Mouse (Mus musculus): ENCODE data around the gene Trmt5. TPM values are rescaled to one million over a fixed set of nuclear protein-coding genes. Genes with fewer than 3 reads are reported as not detected.
A peak's percentile ranks its signal among the peaks of the same experiment; 100 is the strongest.

Gene Trmt5
- total and polyA plus RNA-seq, 3 experiments, result 21.9 to 51.3 (median 40.5) TPM

- no peak for TF ChIP-seq SMC3 (IDR thresholded peaks at IDR 0.05; ENCODE audit: low read depth, low read length)
- TF ChIP-seq USF2 (conservative IDR thresholded peaks at IDR 0.05; ENCODE audit: low read depth, low read length), result no peak
- no peak for TF ChIP-seq HCFC1 (IDR thresholded peaks at IDR 0.05; ENCODE audit: low read depth, low read length)
- no peak for TF ChIP-seq NRF1 (IDR thresholded peaks at IDR 0.05; ENCODE audit: low read depth, low read length)
- TF ChIP-seq BHLHE40 (IDR thresholded peaks at IDR 0.05; ENCODE audit: low read depth, low read length), result peak; percentile 41; the same call in 1 of the 2 replicates
- no peak for TF ChIP-seq JUND (conservative IDR thresholded peaks at IDR 0.05; ENCODE audit: low read depth, low read length)
- TF ChIP-seq MAZ (IDR thresholded peaks at IDR 0.05; ENCODE audit: low read depth, low read length), result no peak
Observed at GRCm38 (mm10) chr12:73328448-73329167, 42.1 kb upstream of the Trmt5 start (continued).

- H3K9me3 ChIP-seq (replicated peaks; ENCODE audit: low read length), result no peaks in the 10 kb centered on the region
- H3K9ac ChIP-seq (ENCODE audit: insufficient read depth, low read depth), result no peak overlapping the region
Observed at GRCm38 (mm10) chr12:73327381-73327780, 40.9 kb upstream of the Trmt5 start.

More at GRCm38 (mm10) chr12:73327381-73327780, 40.9 kb upstream of the Trmt5 start:
- in situ Hi-C loops (cut with MboI; ENCODE audit: low pct_ligation_motif_present, low pct_unique_long_range_greater_than_20kb, low sequenced_read_pairs), result no loop called here
- no peaks in the 10 kb centered on the region for H3K79me2 ChIP-seq (replicated peaks; ENCODE audit: control insufficient read depth, extremely low read depth, insufficient read depth, poor library complexity, severe bottlenecking)
- no peaks in the 10 kb centered on the region for H3K27me3 ChIP-seq (replicated peaks)
- peak; percentile 47 for DNase-seq (ENCODE audit: extremely low read depth)
- peak overlapping the region; percentile 50; the same call in 1 of the 2 replicates for H3K4me2 ChIP-seq (ENCODE audit: insufficient read depth, low read depth, poor library complexity, severe bottlenecking)
- peaks cover 0 to 8% of the 10 kb centered on the region in 2 experiments for H3K36me3 ChIP-seq (replicated peaks in 1 of 2; ENCODE audit: control insufficient read depth in 1 of 2, insufficient read depth in 1 of 2, low read length in 1 of 2)
- no peak overlapping the region for H3K27ac ChIP-seq (ENCODE audit: insufficient read depth, low read depth)
- H3K4me3 ChIP-seq (replicated peaks in 1 of 3; ENCODE audit: low read depth in 2 of 3, low read length in 2 of 3, poor library complexity in 1 of 3), result no peak overlapping the region
- H3K4me1 ChIP-seq (ENCODE audit: control insufficient read depth in 1 of 2, insufficient read depth in 2 of 2), result peaks cover 22 to 69% of the 10 kb centered on the region in 2 experiments
- dilution Hi-C loops (cut with MboI; ENCODE audit: extremely low pct_ligation_motif_present, extremely low pct_unique_long_range_greater_than_20kb, low sequenced_read_pairs), result no loop called here
- TF ChIP-seq ZC3H11A (IDR thresholded peaks at IDR 0.05; ENCODE audit: low read depth, low read length) (no peak), UBTF (IDR thresholded peaks at IDR 0.05; ENCODE audit: low read depth, low read length) (no peak), IRF4 (IDR thresholded peaks at IDR 0.05; ENCODE audit: low read depth, low read length) (peak; percentile 40; the same call in 1 of the 2 replicates), SMC3 (IDR thresholded peaks at IDR 0.05; ENCODE audit: low read depth, low read length) (no peak), NRF1 (IDR thresholded peaks at IDR 0.05; ENCODE audit: low read depth, low read length) (no peak), SIN3A (IDR thresholded peaks at IDR 0.05; ENCODE audit: low read length) (no peak), TBP (conservative IDR thresholded peaks at IDR 0.05; ENCODE audit: low read depth, low read length) (no peak), JUN (IDR thresholded peaks at IDR 0.05; ENCODE audit: insufficient read depth, low read depth, low read length) (no peak), PAX5 (IDR thresholded peaks at IDR 0.05; ENCODE audit: low read length) (no peak), RCOR1 (conservative IDR thresholded peaks at IDR 0.05; ENCODE audit: low read depth, low read length) (no peak), EP300 (IDR thresholded peaks at IDR 0.05; ENCODE audit: low read length) (peak; percentile 67), RAD21 (IDR thresholded peaks at IDR 0.05; ENCODE audit: low read depth, low read length) (no peak), CHD1 (IDR thresholded peaks at IDR 0.05; ENCODE audit: low read depth, low read length) (no peak), USF2 (conservative IDR thresholded peaks at IDR 0.05; ENCODE audit: low read depth, low read length) (no peak), TCF12 (IDR thresholded peaks at IDR 0.05; ENCODE audit: low read depth, low read length) (peak; percentile 16; the same call in 1 of the 2 replicates), ZKSCAN1 (IDR thresholded peaks at IDR 0.05; ENCODE audit: borderline replicate concordance, low read depth, low read length) (no peak), CHD2 (IDR thresholded peaks at IDR 0.05; ENCODE audit: low read length) (no peak), ELF1 (IDR thresholded peaks at IDR 0.05; ENCODE audit: low read depth, low read length) (no peak), NELFE (IDR thresholded peaks at IDR 0.05; ENCODE audit: low read depth, low read length) (no peak), JUND (conservative IDR thresholded peaks at IDR 0.05; ENCODE audit: low read depth, low read length) (no peak; the same call in 1 of the 2 replicates), ZMIZ1 (IDR thresholded peaks at IDR 0.05; ENCODE audit: low read depth, low read length) (no peak), MAFK (IDR thresholded peaks at IDR 0.05; ENCODE audit: insufficient replicate concordance, low read length) (no peak), USF1 (IDR thresholded peaks at IDR 0.05; ENCODE audit: low read depth, low read length) (no peak), CTCF (conservative IDR thresholded peaks at IDR 0.05 in 1 of 2, IDR thresholded peaks at IDR 0.05 in 1 of 2; ENCODE audit: low read depth in 2 of 2, low read length in 2 of 2) (no peak), KAT2A (IDR thresholded peaks at IDR 0.05; ENCODE audit: insufficient replicate concordance, low read length) (no peak), MXI1 (IDR thresholded peaks at IDR 0.05; ENCODE audit: low read depth, low read length) (no peak), MEF2A (IDR thresholded peaks at IDR 0.05; ENCODE audit: borderline replicate concordance, low read depth, low read length) (peak; percentile 57; the same call in 1 of the 2 replicates), POLR2A (IDR thresholded peaks at IDR 0.05; ENCODE audit: low read depth, low read length) (no peak), POLR2AphosphoS2 (IDR thresholded peaks at IDR 0.05; ENCODE audit: low read depth, low read length) (no peak), BHLHE40 (IDR thresholded peaks at IDR 0.05; ENCODE audit: low read depth, low read length) (peak; percentile 46; the same call in 1 of the 2 replicates), MAZ (IDR thresholded peaks at IDR 0.05; ENCODE audit: low read depth, low read length) (no peak), ZNF384 (IDR thresholded peaks at IDR 0.05; ENCODE audit: low read depth, low read length) (peak; percentile 73), MYC (IDR thresholded peaks at IDR 0.05; ENCODE audit: low read depth, low read length) (peak; percentile 48; the same call in 1 of the 2 replicates), HCFC1 (IDR thresholded peaks at IDR 0.05; ENCODE audit: low read depth, low read length) (no peak)
